Comparison of ENCODE assay signal across 10 mouse cellular contexts in the genomic region with DNA sequence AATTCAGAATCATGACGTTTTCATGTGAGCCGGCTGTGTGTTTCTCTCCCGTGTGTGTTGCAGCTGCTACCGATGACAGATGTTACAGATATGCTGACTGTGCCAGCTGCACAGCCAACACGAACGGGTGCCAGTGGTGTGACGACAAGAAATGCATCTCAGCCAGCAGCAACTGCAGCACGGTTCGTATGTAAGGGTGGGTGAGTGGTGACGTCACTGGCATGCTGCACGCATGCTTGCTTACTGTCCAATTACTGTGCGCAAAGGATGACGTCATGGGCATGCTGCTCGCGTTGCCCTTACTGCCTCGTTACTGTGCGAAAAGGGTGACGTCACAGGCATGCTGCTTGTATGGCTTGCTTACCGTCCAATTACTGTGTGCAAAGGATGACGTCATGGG.
DNase-seq lines count a peak whose midpoint lies in the region; ATAC-seq lines count a peak whose summit lies in the region.
"Had no signal": no experiment of that assay in that cellular context is flagged by ENCODE, and none has a peak within 500 bp of the region (broad histone marks: within the 10 kb centered on the region; RNA-seq: fewer than 3 reads in every experiment).

No protein-coding gene starts in this region.

- intact Hi-C loops in left cerebral cortex, postnatal 25 days (cut with DNase I), result no loop called here

- DNase-seq in frontal cortex, postnatal 25 days (ENCODE audit: low spot score in 2 of 2), result no peak
- DNase-seq in retina, postnatal 1 day, result peak; percentile 12
- DNase-seq in retina, embryonic 14.5 days (ENCODE audit: low spot score), result no peak
- peak; percentile 39 to 54 for DNase-seq in left cerebral cortex, postnatal 25 days (ENCODE audit: low spot score in 2 of 2)
- no peak for DNase-seq in adrenal gland, postnatal 10 days
- no peak for DNase-seq in lung, postnatal 10 days

- peak; percentile 44 for ATAC-seq in frontal cortex, adult (ENCODE audit: low TSS enrichment)
- no peak for ATAC-seq in erythroid progenitor cell, adult 5-6 weeks (replicated peaks; ENCODE audit: low FRiP score, poor library complexity, severe bottlenecking)
- ATAC-seq: intestine, embryonic 16.5 days; lung, postnatal 0 days had no signal

Comparison
In these comparisons a context has a peak if more than half of its experiments do, and no peak if none do; other contexts are left out.
1. DNase-seq: peak in retina, postnatal 1 day (single experiment) and left cerebral cortex, postnatal 25 days (2 of 2); none in frontal cortex, postnatal 25 days (0 of 2), retina, embryonic 14.5 days (single experiment), adrenal gland, postnatal 10 days (single experiment) and lung, postnatal 10 days (single experiment).